Mouse (Mus musculus) liver, embryonic 12.5 days (tissue): ENCODE results near the gene Ifit1bl1. TPM values are rescaled to one million over a fixed set of nuclear protein-coding genes. Genes with fewer than 3 reads are reported as not detected.
A peak's percentile ranks its signal among the peaks of the same experiment; 100 is the strongest.
"Not testable (repeated sequence)": the region's sequence is repeated elsewhere in the genome, so short reads cannot be mapped to it uniquely, and the experiment has no call there.

ENCODE experiments used
- ATAC-seq: fragments of 200-750 bp; cut with Nextera tagmentation; 2 replicates; pipeline ENCODE4 v1.8.0; 2017; ENCODE audit warnings: moderate number of reproducible peaks, mild to moderate bottlenecking, moderate library complexity
- H3K27ac ChIP-seq: fragments of 300-500 bp; sonication (generic); 2 replicates; pipeline ENCODE4 v1.5.1; 2016; ENCODE audit warnings: mild to moderate bottlenecking
- H3K27me3 ChIP-seq: fragments of 300-500 bp; sonication (generic); replicated peaks from 2 replicates; pipeline ENCODE4 v1.6.1; 2016; ENCODE audit warnings: mild to moderate bottlenecking, moderate library complexity
- H3K36me3 ChIP-seq: fragments of 300-500 bp; sonication (generic); 2 replicates; pipeline ENCODE4 v1.6.1; 2016; ENCODE audit warnings: mild to moderate bottlenecking, moderate library complexity
- H3K4me1 ChIP-seq: fragments of 300-500 bp; sonication (generic); 2 replicates; pipeline ENCODE4 v1.6.1; 2016
- H3K4me2 ChIP-seq: fragments of 300-500 bp; sonication (generic); 2 replicates; pipeline ENCODE4 v1.6.1; 2016; ENCODE audit warnings: mild to moderate bottlenecking, moderate library complexity
- H3K4me3 ChIP-seq: fragments of 300-500 bp; sonication (generic); 2 replicates; pipeline ENCODE4 v1.5.1; 2016; ENCODE audit warnings: mild to moderate bottlenecking, moderate library complexity
- H3K9ac ChIP-seq: fragments of 300-500 bp; sonication (generic); 2 replicates; pipeline ENCODE4 v1.6.1; 2016; ENCODE audit warnings: mild to moderate bottlenecking, moderate library complexity
- H3K9me3 ChIP-seq: fragments of 300-500 bp; sonication (generic); replicated peaks from 2 replicates; pipeline ENCODE4 v1.6.1; 2016; ENCODE audit warnings: mild to moderate bottlenecking, moderate library complexity
- WGBS: fragments of 180-500 bp; shearing (Covaris S2); methylation state at CpG from one replicate; pipeline ENCODE4 v1.1.7; 2016; ENCODE audit not compliant: insufficient replicate concordance; 5-methylcytosine and 5-hydroxymethylcytosine counted together
- polyA plus RNA-seq: library from polyadenylated mRNA; unstranded; fragments of >200 nt; fragmentation: Nextera tagmentation; extraction: Ambion mirVana; gene quantifications from 2 replicates; pipeline ENCODE4 v1.2.1, GENCODE M21; 2016

Gene Ifit1bl1
- polyA plus RNA-seq, result 0.07 and 0.08 TPM in 2 replicates

GRCm38 (mm10) chr19:34601888-34602287 lies at the start of gene Ifit1bl1:
Gene Ifit1bl1, minus strand, starts transcription at chr19:34601956.
- H3K27ac ChIP-seq, result not testable (repeated sequence)
- 23% methylated on average over 1 of the region's 1 CpGs for WGBS

DNA sequence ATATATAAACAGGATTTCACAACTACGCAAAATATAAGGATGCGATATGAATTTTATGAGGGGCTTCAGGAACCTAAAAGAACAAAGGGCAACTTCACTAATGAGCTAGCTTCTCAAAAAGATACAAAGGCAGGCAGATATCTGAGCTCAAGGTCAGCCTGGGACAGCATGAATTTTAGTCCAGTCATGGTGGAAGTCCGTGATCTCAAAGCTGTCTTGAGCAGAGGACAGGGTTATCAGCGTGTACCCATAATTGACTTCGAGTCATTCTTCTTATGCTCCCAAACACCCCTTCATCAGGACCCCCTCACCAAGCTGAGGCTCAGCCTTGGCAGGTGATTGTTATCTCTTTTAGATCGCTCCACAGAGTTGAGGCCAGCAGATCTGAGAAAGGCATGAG lies 49.2 kb upstream of the Ifit1bl1 start:
- Histone ChIP-seq H3K27ac (no peak overlapping the region), H3K4me2 (no peak overlapping the region), H3K9ac (no peak overlapping the region), H3K27me3 (no peaks in the 10 kb centered on the region), H3K4me1 (peaks cover 26% of the 10 kb centered on the region), H3K36me3 (no peaks in the 10 kb centered on the region), H3K4me3 (no peak overlapping the region), H3K9me3 (no peaks in the 10 kb centered on the region)
- WGBS, result 58% methylated on average over 6 of the region's 6 CpGs
- ATAC-seq, result peak; percentile 57

More at GRCm38 (mm10) chr19:34601888-34602287, at the start of gene Ifit1bl1:
- not testable (repeated sequence) for H3K36me3 ChIP-seq, H3K4me2 ChIP-seq, ATAC-seq, H3K9me3 ChIP-seq, H3K9ac ChIP-seq, H3K27me3 ChIP-seq, H3K4me3 ChIP-seq, H3K4me1 ChIP-seq

GRCm38 (mm10) chr19:34650276-34650675 lies 48.5 kb upstream of the Ifit1bl1 start:
- no peak for ATAC-seq
- WGBS, result 72% methylated on average over 3 of the region's 3 CpGs

DNA sequence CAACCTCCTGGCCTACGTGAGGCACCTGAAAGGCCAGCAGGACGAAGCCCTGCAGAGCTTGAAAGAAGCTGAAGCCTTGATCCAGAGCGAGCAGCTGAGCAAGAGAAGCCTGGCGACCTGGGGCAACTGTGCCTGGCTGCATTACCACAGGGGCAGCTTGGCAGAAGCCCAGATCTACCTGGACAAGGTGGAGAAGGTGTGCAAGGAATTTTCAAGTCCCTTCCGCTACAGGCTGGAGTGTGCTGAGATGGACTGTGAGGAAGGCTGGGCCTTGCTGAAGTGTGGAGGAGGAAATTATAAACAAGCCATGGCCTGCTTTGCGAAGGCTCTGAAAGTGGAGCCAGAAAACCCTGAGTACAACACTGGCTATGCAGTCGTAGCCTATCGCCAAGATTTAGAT lies 45.9 kb upstream of the Ifit1bl1 start:
- H3K9me3 ChIP-seq, ATAC-seq, H3K27ac ChIP-seq, H3K36me3 ChIP-seq, H3K9ac ChIP-seq, H3K27me3 ChIP-seq, H3K4me2 ChIP-seq, H3K4me3 ChIP-seq: not testable (repeated sequence)
- WGBS, result 64% methylated on average over 8 of the region's 8 CpGs
- H3K4me1 ChIP-seq, result peaks cover 10% of the 10 kb centered on the region

More at GRCm38 (mm10) chr19:34650276-34650675, 48.5 kb upstream of the Ifit1bl1 start:
- Histone ChIP-seq H3K27me3 (no peaks in the 10 kb centered on the region), H3K9ac (no peak overlapping the region), H3K4me3 (no peak overlapping the region), H3K4me1 (peaks cover 19% of the 10 kb centered on the region), H3K27ac (no peak overlapping the region), H3K9me3 (no peaks in the 10 kb centered on the region), H3K36me3 (no peaks in the 10 kb centered on the region), H3K4me2 (no peak overlapping the region)

DNA sequence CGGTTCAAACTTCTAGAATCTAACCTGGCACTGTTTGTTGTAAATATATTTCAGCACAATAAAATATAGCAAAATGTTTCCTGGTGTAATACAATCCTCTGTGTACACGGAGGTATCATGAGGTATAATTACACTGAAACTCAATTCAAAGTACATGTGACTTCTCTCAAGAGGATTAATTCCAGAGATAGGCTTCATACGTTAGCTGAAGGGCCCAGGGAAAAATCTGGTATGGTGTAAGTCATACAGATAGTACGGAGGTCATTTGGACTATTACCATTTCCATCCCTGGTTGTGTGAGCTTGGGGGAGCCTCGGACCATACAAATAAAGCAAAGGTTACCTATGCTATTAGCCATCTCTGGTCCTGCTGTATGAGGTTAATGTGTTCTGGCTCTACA lies 40.9 kb upstream of the Ifit1bl1 start:
- no peaks in the 10 kb centered on the region for H3K36me3 ChIP-seq
- H3K9me3 ChIP-seq, result no peaks in the 10 kb centered on the region
- ATAC-seq, result no peak; the same call in 1 of the 2 replicates
- peaks cover 18% of the 10 kb centered on the region for H3K27me3 ChIP-seq
- no peak overlapping the region for H3K9ac ChIP-seq
- H3K4me2 ChIP-seq, result no peak overlapping the region
- 60% methylated on average over 5 of the region's 5 CpGs for WGBS
- peaks cover 14% of the 10 kb centered on the region for H3K4me1 ChIP-seq
- no peak overlapping the region for H3K27ac ChIP-seq
- H3K4me3 ChIP-seq, result no peak overlapping the region

DNA sequence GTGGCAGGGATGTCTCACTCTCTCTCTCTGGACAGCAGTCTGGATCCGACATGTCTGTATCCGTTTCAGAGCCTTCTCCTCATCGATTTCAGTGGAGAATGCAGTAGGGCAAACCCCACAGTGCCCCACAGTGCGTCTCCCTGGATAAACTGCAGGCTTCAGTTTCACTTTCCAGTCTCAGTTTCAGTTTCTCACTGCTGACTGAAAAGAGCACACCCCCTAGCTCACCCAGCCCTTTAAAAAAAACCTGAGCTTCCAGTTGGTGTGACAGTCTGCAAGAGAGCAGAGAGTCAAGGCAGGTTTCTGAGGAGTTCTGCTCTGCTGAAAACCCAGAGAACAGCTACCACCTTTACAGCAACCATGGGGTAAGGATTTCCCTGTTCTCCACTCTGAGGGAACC lies 38.9 kb upstream of the Ifit1bl1 start, which contains the start of the genes Ifit1bl2 and Ifit1:
Gene Ifit1bl2 (minus strand): TSS at position 121 of the 400 bp plus-strand sequence.
Gene Ifit1 (plus strand): TSS at position 249 of the 400 bp plus-strand sequence.
- Histone ChIP-seq H3K27ac (no peak within 1 kb of the TSS), H3K27me3 (peaks cover 19% of the 10 kb centered on the region), H3K4me2 (peak within 1 kb of the TSS; percentile 27), H3K4me1 (peaks cover 14% of the 10 kb centered on the region), H3K36me3 (no peaks in the 10 kb centered on the region), H3K9me3 (no peaks in the 10 kb centered on the region), H3K4me3 (no peak within 1 kb of the TSS), H3K9ac (no peak within 1 kb of the TSS; the same call in 1 of the 2 replicates)
- ATAC-seq, result no peak
- WGBS, result 27% methylated on average over 4 of the region's 4 CpGs

GRCm38 (mm10) chr19:34636933-34637557 lies 35.3 kb upstream of the Ifit1bl1 start:
- Histone ChIP-seq H3K4me3 (no peak overlapping the region), H3K27me3 (peaks cover 19% of the 10 kb centered on the region; the same call in 1 of the 2 replicates), H3K4me1 (0 out of 2 replicates have a peak, but pooled peaks cover 6% of the 10 kb centered on the region), H3K9me3 (no peaks in the 10 kb centered on the region), H3K9ac (no peak overlapping the region), H3K27ac (no peak overlapping the region), H3K4me2 (no peak overlapping the region), H3K36me3 (no peaks in the 10 kb centered on the region)
- ATAC-seq, result peak; percentile 55; the same call in 1 of the 2 replicates
- WGBS, result 5% methylated on average over 3 of the region's 3 CpGs

GRCm38 (mm10) chr19:34633484-34633883 lies 31.7 kb upstream of the Ifit1bl1 start:
- no peaks in the 10 kb centered on the region for H3K4me1 ChIP-seq
- H3K9me3 ChIP-seq, result no peaks in the 10 kb centered on the region
- no peak overlapping the region for H3K4me2 ChIP-seq
- H3K9ac ChIP-seq, result no peak overlapping the region
- H3K27me3 ChIP-seq, result 0 out of 2 replicates have a peak, but pooled peaks cover 4% of the 10 kb centered on the region
- H3K4me3 ChIP-seq, result no peak overlapping the region
- no peak for ATAC-seq
- H3K36me3 ChIP-seq, result no peaks in the 10 kb centered on the region
- 48% methylated on average over 2 of the region's 2 CpGs for WGBS
- H3K27ac ChIP-seq, result no peak overlapping the region

DNA sequence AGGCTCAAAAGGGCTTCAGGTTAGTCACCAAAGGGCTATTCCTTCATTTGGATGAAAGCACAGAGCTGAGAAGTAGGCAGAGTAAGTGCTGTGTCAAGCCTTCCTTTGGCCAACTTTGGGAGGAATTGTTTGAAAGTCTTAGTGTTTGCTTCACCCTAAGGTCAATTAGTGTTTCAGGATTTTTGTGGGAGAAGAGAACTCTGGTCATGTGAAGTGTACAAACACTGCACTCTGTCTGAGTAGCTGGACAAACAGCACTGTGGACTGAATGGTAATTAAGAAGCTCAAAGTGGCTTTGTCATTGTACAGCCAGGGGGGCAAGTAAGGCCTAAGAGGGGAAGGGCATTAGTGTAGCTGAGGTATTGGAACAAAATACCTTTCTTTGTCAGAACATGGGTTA lies 29.7 kb upstream of the Ifit1bl1 start:
- no peak overlapping the region for H3K4me2 ChIP-seq
- H3K9me3 ChIP-seq, result no peaks in the 10 kb centered on the region
- H3K36me3 ChIP-seq, result no peaks in the 10 kb centered on the region
- no peak overlapping the region for H3K27ac ChIP-seq
- no peak overlapping the region for H3K4me3 ChIP-seq
- no peaks in the 10 kb centered on the region for H3K4me1 ChIP-seq
- H3K27me3 ChIP-seq, result no peaks in the 10 kb centered on the region
- H3K9ac ChIP-seq, result no peak overlapping the region
- ATAC-seq, result no peak

GRCm38 (mm10) chr19:34627496-34627895 lies 25.7 kb upstream of the Ifit1bl1 start:
- Histone ChIP-seq H3K27ac (no peak overlapping the region), H3K4me3 (no peak overlapping the region), H3K9me3 (no peaks in the 10 kb centered on the region), H3K4me2 (no peak overlapping the region), H3K9ac (no peak overlapping the region), H3K36me3 (no peaks in the 10 kb centered on the region), H3K4me1 (no peaks in the 10 kb centered on the region), H3K27me3 (no peaks in the 10 kb centered on the region)
- 41% methylated on average over 2 of the region's 2 CpGs for WGBS
- no peak for ATAC-seq

GRCm38 (mm10) chr19:34624663-34625062 lies 22.9 kb upstream of the Ifit1bl1 start:
- Histone ChIP-seq H3K9ac (no peak overlapping the region), H3K4me3 (no peak overlapping the region), H3K9me3 (no peaks in the 10 kb centered on the region), H3K4me1 (no peaks in the 10 kb centered on the region), H3K27me3 (no peaks in the 10 kb centered on the region), H3K27ac (no peak overlapping the region), H3K36me3 (no peaks in the 10 kb centered on the region), H3K4me2 (no peak overlapping the region)
- 45% methylated on average over 4 of the region's 4 CpGs for WGBS
- ATAC-seq, result no peak

DNA sequence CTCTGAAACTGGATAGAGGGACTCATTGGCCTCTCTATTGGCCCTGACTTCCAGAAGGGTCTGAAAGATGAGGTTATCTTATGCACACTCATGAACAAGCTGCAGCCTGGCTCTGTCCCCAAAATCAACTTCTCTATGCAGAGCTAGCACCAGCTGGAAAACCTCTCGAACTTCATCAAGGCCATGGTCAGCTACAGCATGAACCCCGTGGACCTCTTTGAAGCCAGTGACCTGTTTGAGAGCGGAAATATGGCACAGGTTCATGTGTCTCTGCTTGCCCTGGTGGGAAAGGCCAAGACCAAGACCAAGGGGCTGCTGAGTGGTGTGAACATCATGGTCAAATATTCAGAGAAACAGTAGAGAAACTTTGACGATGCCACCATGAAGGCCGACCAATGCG lies 22.0 kb upstream of the Ifit1bl1 start:
- Histone ChIP-seq H3K4me1 (no peaks in the 10 kb centered on the region), H3K27ac (no peak overlapping the region), H3K27me3 (no peaks in the 10 kb centered on the region), H3K36me3 (no peaks in the 10 kb centered on the region), H3K4me2 (no peak overlapping the region), H3K9me3 (no peaks in the 10 kb centered on the region), H3K4me3 (no peak overlapping the region), H3K9ac (no peak overlapping the region)
- 78% methylated on average over 6 of the region's 6 CpGs for WGBS
- no peak for ATAC-seq

GRCm38 (mm10) chr19:34620871-34621270 lies 19.1 kb upstream of the Ifit1bl1 start:
- Histone ChIP-seq H3K9me3 (no peaks in the 10 kb centered on the region), H3K27ac (no peak overlapping the region), H3K36me3 (no peaks in the 10 kb centered on the region), H3K4me3 (no peak overlapping the region), H3K27me3 (no peaks in the 10 kb centered on the region), H3K9ac (no peak overlapping the region), H3K4me2 (no peak overlapping the region), H3K4me1 (no peaks in the 10 kb centered on the region)
- WGBS, result 69% methylated on average over 5 of the region's 5 CpGs
- ATAC-seq, result no peak
